Mouse (Mus musculus) C2C12 (cell line): ENCODE results near the gene Lrrd1. TPM values are rescaled to one million over a fixed set of nuclear protein-coding genes. Genes with fewer than 3 reads are reported as not detected.
"Not testable (repeated sequence)": the region's sequence is repeated elsewhere in the genome, so short reads cannot be mapped to it uniquely, and the experiment has no call there.

Source experiments
- H3K27me3 ChIP-seq: one replicate; pipeline ENCODE4 v1.6.1; 2011; ENCODE audit not compliant: control insufficient read depth, insufficient read depth, insufficient read length
- H3K36me3 ChIP-seq: one replicate; pipeline ENCODE4 v1.6.1; 2011; ENCODE audit not compliant: control insufficient read depth, insufficient read depth
- H3K4me3 ChIP-seq: one replicate; pipeline ENCODE4 v1.5.1; 2011; ENCODE audit warnings: mild to moderate bottlenecking, control low read depth; ENCODE audit not compliant: poor library complexity, insufficient read depth, severe bottlenecking
- H3K79me2 ChIP-seq: one replicate; pipeline ENCODE4 v1.6.1; 2011; ENCODE audit not compliant: control insufficient read depth, insufficient read depth
- H3K79me3 ChIP-seq: one replicate; pipeline ENCODE4 v1.6.1; 2011; ENCODE audit warnings: low read depth, control low read depth
- H3ac ChIP-seq: one replicate; pipeline ENCODE3; 2011; ENCODE audit warnings: low read depth; ENCODE audit not compliant: control insufficient read depth, insufficient read length
- CEBPB ChIP-seq: IDR thresholded peaks from one replicate; pipeline ENCODE4 v1.6.1; 2011; ENCODE audit warnings: low read depth, mild to moderate bottlenecking, control low read depth, moderate library complexity
- CTCF ChIP-seq: IDR thresholded peaks from one replicate; pipeline ENCODE4 v1.5.1; 2011; ENCODE audit not compliant: control insufficient read depth, insufficient read depth, insufficient read length
- FOSL1 ChIP-seq: IDR thresholded peaks from one replicate; pipeline ENCODE4 v1.8.0; 2011; ENCODE audit warnings: mild to moderate bottlenecking, low read length; ENCODE audit not compliant: poor library complexity, insufficient read depth, severe bottlenecking
- MAX ChIP-seq: IDR thresholded peaks from one replicate; pipeline ENCODE4 v1.6.1; 2011; ENCODE audit warnings: mild to moderate bottlenecking, control low read depth
- MYOD1 ChIP-seq: IDR thresholded peaks from one replicate; pipeline ENCODE4 v1.6.1; 2011; ENCODE audit warnings: low read depth; ENCODE audit not compliant: control insufficient read depth, insufficient read length
- MYOG ChIP-seq: IDR thresholded peaks from one replicate; pipeline ENCODE4 v1.6.1; 2011; ENCODE audit not compliant: control insufficient read depth, insufficient read length; ENCODE audit errors: extremely low read depth
- USF1 ChIP-seq: IDR thresholded peaks from one replicate; pipeline ENCODE4 v1.6.1; 2011; ENCODE audit warnings: low read depth, mild to moderate bottlenecking, control low read depth, moderate library complexity
- long read RNA-seq, 2 experiments: library from polyadenylated mRNA; unstranded; transcript quantifications; one replicate each; pipeline ENCODE4 v2.0.0; 2019 to 2020
- polyA plus RNA-seq: library from polyadenylated mRNA; unstranded; fragments of >200 nt; fragmentation: generic; extraction: Trizol; gene quantifications from one replicate; pipeline ENCODE4 v1.2.1, GENCODE M21; 2012; ENCODE audit warnings: missing spikeins

Lrrd1 gene
- polyA plus RNA-seq = 0.04 TPM
- long read RNA-seq, experiment 1 = 0 reads
- long read RNA-seq, experiment 2 = 0 reads

- no peak within 1 kb of the TSS for H3K4me3 ChIP-seq
- H3ac ChIP-seq = no peak within 1 kb of the TSS
- H3K36me3 ChIP-seq = peaks cover 8% of the 10 kb centered on the region
- H3K79me3 ChIP-seq = no peaks in the 10 kb centered on the region
- H3K27me3 ChIP-seq = no peaks in the 10 kb centered on the region
- no peaks in the 10 kb centered on the region for H3K79me2 ChIP-seq
- no peak for TF ChIP-seq CEBPB
- TF ChIP-seq MYOG = no peak
- TF ChIP-seq MAX = no peak
- TF ChIP-seq MYOD1 = no peak
- TF ChIP-seq FOSL1 = no peak
- TF ChIP-seq USF1 = no peak
- TF ChIP-seq CTCF = no peak
Measured at GRCm38 (mm10) chr5:3845026-3845425, at the start of gene Lrrd1. Gene Lrrd1 (plus strand): TSS chr5:3845173.

- Histone ChIP-seq H3K79me2 (peaks cover 100% of the 10 kb centered on the region), H3K79me3 (peaks cover 61% of the 10 kb centered on the region)
- not testable (repeated sequence) for H3K4me3 ChIP-seq, H3K27me3 ChIP-seq, H3K36me3 ChIP-seq, H3ac ChIP-seq
Measured at GRCm38 (mm10) chr5:3797101-3797500, 47.9 kb upstream of the Lrrd1 start.

DNA sequence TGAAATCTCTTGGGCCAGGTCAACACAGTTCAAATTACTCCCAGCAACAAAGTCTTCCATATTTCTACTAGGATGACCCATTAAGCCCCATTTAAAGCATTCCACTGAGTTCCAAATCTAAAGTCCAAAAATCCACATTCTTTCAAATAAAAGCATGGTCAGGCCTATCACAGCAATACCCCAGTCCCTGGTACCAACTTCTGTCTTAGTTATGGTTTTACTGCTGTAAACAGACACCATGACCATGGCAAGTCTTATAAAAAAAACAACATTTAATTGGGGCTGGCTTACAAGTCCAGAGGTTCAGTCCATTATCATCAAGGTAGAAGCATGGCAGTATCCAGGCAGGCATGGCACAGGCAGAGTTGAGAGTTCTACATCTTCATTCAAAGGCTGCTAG, 46.3 kb upstream of the Lrrd1 start:
- Histone ChIP-seq H3K79me2 (peaks cover 98% of the 10 kb centered on the region), H3K79me3 (peaks cover 61% of the 10 kb centered on the region)
- H3ac ChIP-seq, H3K4me3 ChIP-seq, H3K36me3 ChIP-seq, H3K27me3 ChIP-seq: not testable (repeated sequence)

DNA sequence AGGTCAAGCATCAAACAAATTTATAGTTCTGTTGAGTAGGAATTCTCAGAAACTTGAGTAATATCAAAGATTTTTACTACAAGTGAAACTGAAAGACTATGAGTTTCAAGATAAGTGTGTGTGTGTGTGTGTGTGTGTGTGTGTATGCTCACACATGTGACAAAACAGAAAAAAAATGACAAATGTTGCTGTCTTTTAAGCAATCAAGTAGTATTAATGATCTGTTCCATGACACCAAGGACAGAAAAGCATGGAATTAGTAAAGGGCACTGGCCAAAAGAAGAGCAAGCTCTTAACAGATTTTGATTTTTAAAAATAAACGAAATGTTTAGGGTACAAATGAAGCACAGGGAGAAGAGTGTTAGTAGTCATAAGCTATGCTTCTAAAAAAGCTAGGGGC, 44.9 kb upstream of the Lrrd1 start:
- no peaks in the 10 kb centered on the region for H3K36me3 ChIP-seq
- no peak for TF ChIP-seq CTCF
- no peak overlapping the region for H3K4me3 ChIP-seq
- H3K79me2 ChIP-seq = peaks cover 98% of the 10 kb centered on the region
- no peaks in the 10 kb centered on the region for H3K27me3 ChIP-seq
- peaks cover 63% of the 10 kb centered on the region for H3K79me3 ChIP-seq
- H3ac ChIP-seq = no peak overlapping the region

DNA sequence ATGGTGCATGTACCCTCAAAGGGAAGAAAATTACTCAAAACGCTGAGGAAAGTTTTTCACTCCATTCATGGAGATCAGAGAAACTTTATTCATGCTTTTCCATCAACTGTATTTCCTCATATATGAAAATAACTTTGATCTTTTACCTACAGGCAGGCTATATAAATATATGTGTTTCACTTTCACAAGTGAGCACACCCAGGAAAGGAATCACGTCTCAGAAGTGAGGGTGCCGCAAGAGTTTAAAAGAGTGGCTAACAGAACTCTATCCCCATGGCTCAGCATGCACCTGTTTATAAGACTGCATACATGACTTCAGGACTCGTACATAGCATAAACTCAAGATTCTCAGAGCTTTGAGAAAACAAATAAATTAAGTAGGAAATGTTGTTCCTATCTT, 44.1 kb upstream of the Lrrd1 start:
- Histone ChIP-seq H3K27me3 (no peaks in the 10 kb centered on the region), H3K36me3 (no peaks in the 10 kb centered on the region), H3K4me3 (no peak overlapping the region), H3ac (no peak overlapping the region), H3K79me3 (peaks cover 64% of the 10 kb centered on the region), H3K79me2 (peaks cover 98% of the 10 kb centered on the region)
- TF ChIP-seq MYOD1 (no peak), MYOG (no peak)

GRCm38 (mm10) chr5:3801672-3802432, 43.1 kb upstream of the Lrrd1 start:
- Histone ChIP-seq H3ac (peak overlapping the region; percentile 75), H3K27me3 (no peaks in the 10 kb centered on the region), H3K4me3 (peak overlapping the region; percentile 86), H3K79me2 (peaks cover 98% of the 10 kb centered on the region), H3K79me3 (peaks cover 71% of the 10 kb centered on the region), H3K36me3 (peaks cover 7% of the 10 kb centered on the region)
- no peak for TF ChIP-seq CEBPB
- TF ChIP-seq FOSL1 = no peak
- TF ChIP-seq USF1 = no peak
- no peak for TF ChIP-seq MYOG
- TF ChIP-seq MYOD1 = no peak
- TF ChIP-seq MAX = no peak
- TF ChIP-seq CTCF = no peak
